Mouse (Mus musculus) frontal cortex, postnatal 14 days (tissue): ENCODE measurements at regions not wholly inside any gene's neighbourhood (a gene's known extent, or its start where the extent isn't known, plus 50 kb on each side); places are given as distances from the start of the nearest gene placed in this dataset.

Experiments used
- DNase-seq, 2 experiments: peaks; one replicate each; pipeline ENCODE4 v3.0.0; 2022; ENCODE audit warnings: low spot score in 2 of 2

GRCm38 (mm10) chr4:33594997-33595657 is 285.0 kb downstream of the Rngtt start:
- DNase-seq = no peak

GRCm38 (mm10) chr4:33595763-33596162 is 285.7 kb downstream of the Rngtt start:
- no peak for DNase-seq

- DNase-seq = no peak
Observed at GRCm38 (mm10) chr4:33599966-33600365, 289.9 kb downstream of the Rngtt start.

- no peak for DNase-seq
Observed at GRCm38 (mm10) chr4:33600805-33601204, 290.7 kb downstream of the Rngtt start.

- DNase-seq = no peak
Observed at GRCm38 (mm10) chr4:33604636-33605035, 294.5 kb downstream of the Rngtt start.

GRCm38 (mm10) chr4:33639821-33640575 is 284.4 kb upstream of the Cnr1 start:
- DNase-seq = no peak

- no peak for DNase-seq
Observed at GRCm38 (mm10) chr4:33640576-33641255, 283.7 kb upstream of the Cnr1 start.

GRCm38 (mm10) chr4:33641883-33642282 is 282.5 kb upstream of the Cnr1 start:
- DNase-seq = no peak

- DNase-seq = no peak
Observed at GRCm38 (mm10) chr4:33642526-33642925, 281.9 kb upstream of the Cnr1 start.

- no peak for DNase-seq
Observed at GRCm38 (mm10) chr4:33645217-33645616, 279.2 kb upstream of the Cnr1 start.

GRCm38 (mm10) chr4:33651292-33651691 is 273.1 kb upstream of the Cnr1 start:
- DNase-seq = no peak

GRCm38 (mm10) chr4:33659766-33660165 is 264.6 kb upstream of the Cnr1 start:
- no peak for DNase-seq

- DNase-seq = no peak
Observed at GRCm38 (mm10) chr4:33660553-33660952, 263.8 kb upstream of the Cnr1 start.

- DNase-seq = no peak
Observed at GRCm38 (mm10) chr4:33661862-33662261, 262.5 kb upstream of the Cnr1 start.

- no peak for DNase-seq
Observed at GRCm38 (mm10) chr4:33662965-33663364, 261.4 kb upstream of the Cnr1 start.

- no peak for DNase-seq
Observed at GRCm38 (mm10) chr4:33663616-33664473, 260.5 kb upstream of the Cnr1 start.

- no peak for DNase-seq
Observed at GRCm38 (mm10) chr4:33664474-33664822, 259.9 kb upstream of the Cnr1 start.

- no peak for DNase-seq
Observed at GRCm38 (mm10) chr4:33665250-33665873, 259.0 kb upstream of the Cnr1 start.

GRCm38 (mm10) chr4:33668431-33668830 is 256.0 kb upstream of the Cnr1 start:
- DNase-seq = no peak

GRCm38 (mm10) chr4:33675044-33675443 is 249.3 kb upstream of the Cnr1 start:
- DNase-seq = no peak

- no peak for DNase-seq
Observed at GRCm38 (mm10) chr4:33679351-33679750, 245.0 kb upstream of the Cnr1 start.
